Mouse (Mus musculus) embryonic facial prominence, embryonic 13.5 days (tissue): Measurements from ENCODE around the gene Rpusd3. TPM values are rescaled to one million over a fixed set of nuclear protein-coding genes. Genes with fewer than 3 reads are reported as not detected.

Source experiments
- ATAC-seq: fragments of 200-750 bp; cut with Nextera tagmentation; 2 replicates; pipeline ENCODE4 v1.8.0; 2017; ENCODE audit warnings: low read depth; ENCODE audit not compliant: insufficient number of reproducible peaks, insufficient read depth, low FRiP score, low TSS enrichment
- H3K27ac ChIP-seq: fragments of 300-500 bp; sonication (generic); 2 replicates; pipeline ENCODE4 v1.5.1; 2015; ENCODE audit warnings: moderate library complexity, mild to moderate bottlenecking, inconsistent platforms
- H3K27me3 ChIP-seq: fragments of 300-500 bp; sonication (generic); 2 replicates; pipeline ENCODE4 v1.6.1; 2015; ENCODE audit warnings: mild to moderate bottlenecking, inconsistent platforms
- H3K36me3 ChIP-seq: fragments of 300-500 bp; sonication (generic); 2 replicates; pipeline ENCODE4 v1.6.1; 2015; ENCODE audit warnings: mild to moderate bottlenecking, inconsistent platforms
- H3K4me1 ChIP-seq: fragments of 300-500 bp; sonication (generic); 2 replicates; pipeline ENCODE4 v1.6.1; 2015; ENCODE audit warnings: inconsistent platforms
- H3K4me2 ChIP-seq: fragments of 300-500 bp; sonication (generic); 2 replicates; pipeline ENCODE4 v1.6.1; 2015; ENCODE audit warnings: moderate library complexity, mild to moderate bottlenecking, inconsistent platforms
- H3K4me3 ChIP-seq: fragments of 300-500 bp; sonication (generic); 2 replicates; pipeline ENCODE4 v1.5.1; 2015; ENCODE audit warnings: mild to moderate bottlenecking, inconsistent platforms
- H3K9ac ChIP-seq: fragments of 300-500 bp; sonication (generic); 2 replicates; pipeline ENCODE4 v1.6.1; 2015; ENCODE audit warnings: mild to moderate bottlenecking, inconsistent platforms
- H3K9me3 ChIP-seq: fragments of 300-500 bp; sonication (generic); 2 replicates; pipeline ENCODE4 v1.6.1; 2016; ENCODE audit warnings: inconsistent platforms
- WGBS: fragments of 180-500 bp; shearing (Covaris S2); methylation state at CpG from one replicate; pipeline ENCODE4 v1.1.7; 2015; ENCODE audit warnings: mixed read lengths; 5-methylcytosine and 5-hydroxymethylcytosine counted together
- polyA plus RNA-seq: library from polyadenylated mRNA; unstranded; fragments of >200 nt; fragmentation: Nextera tagmentation; extraction: Ambion mirVana; gene quantifications from 2 replicates; pipeline ENCODE4 v1.2.1, GENCODE M21; 2015

Rpusd3 gene
- polyA plus RNA-seq, 1 experiment from 2014 or later = 32.1 TPM

DNA sequence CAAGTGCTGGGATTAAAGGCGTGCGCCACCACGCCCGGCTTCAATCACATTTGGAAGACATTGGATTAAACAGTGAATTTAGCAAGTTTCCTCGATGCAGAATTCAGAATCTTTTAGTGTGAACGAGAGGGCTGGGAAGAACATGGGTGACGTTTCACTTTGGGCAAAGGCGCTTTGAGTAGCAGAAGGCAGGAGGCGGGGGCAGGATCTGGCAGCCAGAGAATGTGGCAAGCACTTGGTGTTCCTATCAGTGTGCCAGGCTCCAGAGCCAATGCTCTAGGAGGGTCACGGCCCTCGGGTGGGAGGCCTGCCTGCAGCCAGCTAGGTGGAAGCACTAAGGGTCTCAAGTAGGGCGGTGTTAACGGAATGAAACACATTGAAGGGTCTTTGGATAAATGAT is 17.0 kb downstream of the Rpusd3 start:
- Histone ChIP-seq H3K4me3 (no peak overlapping the region), H3K9ac (no peak overlapping the region), H3K27me3 (no peaks in the 10 kb centered on the region), H3K4me2 (no peak overlapping the region), H3K9me3 (no peaks in the 10 kb centered on the region), H3K36me3 (peaks cover 5% of the 10 kb centered on the region; the same call in 1 of the 2 replicates), H3K4me1 (no peaks in the 10 kb centered on the region), H3K27ac (no peak overlapping the region)
- no peak for ATAC-seq
- WGBS = 93% methylated on average over 13 of the region's 13 CpGs

DNA sequence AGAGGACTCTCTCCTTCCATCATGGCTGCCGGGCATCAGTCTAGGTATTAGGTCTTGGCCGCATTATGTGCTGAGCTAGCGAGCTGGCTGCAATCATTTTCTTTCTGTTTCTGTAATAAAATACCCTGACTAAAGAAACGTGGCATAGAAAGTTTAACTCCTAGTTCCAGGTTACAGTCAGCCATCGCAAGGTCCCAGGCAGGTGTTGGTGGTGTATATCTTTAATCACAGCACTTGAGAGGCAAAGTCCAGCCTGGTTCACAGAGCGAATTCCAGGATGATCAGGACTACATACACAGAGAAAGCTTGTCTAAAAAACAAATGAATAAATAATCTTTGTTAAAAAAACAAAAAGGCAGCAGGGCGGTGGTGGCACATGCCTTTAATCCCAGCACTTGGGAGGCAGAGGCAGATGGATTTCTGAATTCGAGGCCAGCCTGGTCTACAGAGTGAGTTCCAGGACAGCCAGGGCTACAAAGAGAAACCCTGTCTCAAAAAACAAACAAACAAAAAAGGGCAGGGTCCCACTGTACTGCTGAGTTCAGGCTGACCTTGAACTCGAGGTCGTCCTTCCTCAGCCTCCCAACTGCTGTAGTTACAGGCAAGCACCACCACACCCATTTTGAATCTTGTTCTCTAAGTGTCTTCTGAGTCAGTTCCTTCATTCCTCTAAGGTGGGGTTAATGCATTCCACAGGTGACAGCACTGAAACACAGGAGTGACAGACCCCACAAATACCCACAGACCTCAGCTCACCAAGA is 22.7 kb downstream of the Rpusd3 start:
- 85% methylated on average over 10 of the region's 10 CpGs for WGBS
- Histone ChIP-seq H3K4me1 (peaks cover 12% of the 10 kb centered on the region), H3K27me3 (0 out of 2 replicates have a peak, but pooled peaks cover under 1% of the 10 kb centered on the region), H3K4me2 (no peak overlapping the region), H3K4me3 (no peak overlapping the region), H3K27ac (no peak overlapping the region), H3K36me3 (peaks cover 11% of the 10 kb centered on the region), H3K9me3 (no peaks in the 10 kb centered on the region), H3K9ac (no peak overlapping the region)
- no peak for ATAC-seq

DNA sequence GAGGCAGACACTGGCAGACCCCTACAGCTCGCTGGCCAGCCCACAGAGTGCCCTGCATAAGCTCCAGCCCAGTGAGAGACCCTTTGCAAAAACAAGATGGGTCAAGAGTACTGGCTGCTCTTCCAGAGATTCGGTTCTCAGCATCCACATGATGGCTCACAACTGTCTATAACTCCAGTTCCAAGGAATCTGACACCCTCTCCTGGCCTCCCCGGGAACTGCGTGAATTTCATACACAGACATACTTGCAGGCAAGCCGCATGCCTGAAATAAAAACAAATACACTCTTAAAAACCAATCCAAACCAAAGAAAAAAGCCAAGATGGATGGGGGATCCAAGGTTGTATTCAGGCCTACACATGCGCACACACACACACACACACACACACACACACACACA is 23.6 kb downstream of the Rpusd3 start:
- H3K4me1 ChIP-seq = peaks cover 14% of the 10 kb centered on the region
- 93% methylated on average over 6 of the region's 6 CpGs for whole genome bisulfite sequencing
- no peak for ATAC-seq
- no peaks in the 10 kb centered on the region for H3K9me3 ChIP-seq
- no peak overlapping the region for H3K4me2 ChIP-seq
- H3K9ac ChIP-seq = no peak overlapping the region
- no peak overlapping the region for H3K27ac ChIP-seq
- 0 out of 2 replicates have a peak, but pooled peaks cover 3% of the 10 kb centered on the region for H3K27me3 ChIP-seq
- no peak overlapping the region for H3K4me3 ChIP-seq
- peaks cover 17% of the 10 kb centered on the region for H3K36me3 ChIP-seq

DNA sequence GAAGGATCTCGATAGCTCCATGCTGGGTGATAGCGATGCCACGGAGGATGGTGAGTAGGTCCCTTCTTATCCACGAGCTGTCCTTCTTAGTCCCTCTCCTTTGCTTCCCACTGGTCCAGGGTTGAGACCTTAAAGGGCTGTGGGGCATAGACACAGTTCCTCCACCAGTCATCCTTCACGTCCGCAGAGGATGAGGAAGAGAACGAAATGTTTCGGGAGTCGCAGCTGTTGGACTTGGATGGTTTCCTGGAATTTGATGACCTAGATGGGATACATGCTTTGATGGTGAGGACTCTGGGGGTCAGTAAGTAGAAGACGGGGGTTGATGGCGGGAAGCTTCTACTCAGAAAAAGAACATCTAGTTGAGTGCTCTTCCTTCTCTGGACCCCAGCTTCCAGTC is 24.3 kb downstream of the Rpusd3 start:
- 94% methylated on average over 11 of the region's 11 CpGs for WGBS
- no peak for ATAC-seq

DNA sequence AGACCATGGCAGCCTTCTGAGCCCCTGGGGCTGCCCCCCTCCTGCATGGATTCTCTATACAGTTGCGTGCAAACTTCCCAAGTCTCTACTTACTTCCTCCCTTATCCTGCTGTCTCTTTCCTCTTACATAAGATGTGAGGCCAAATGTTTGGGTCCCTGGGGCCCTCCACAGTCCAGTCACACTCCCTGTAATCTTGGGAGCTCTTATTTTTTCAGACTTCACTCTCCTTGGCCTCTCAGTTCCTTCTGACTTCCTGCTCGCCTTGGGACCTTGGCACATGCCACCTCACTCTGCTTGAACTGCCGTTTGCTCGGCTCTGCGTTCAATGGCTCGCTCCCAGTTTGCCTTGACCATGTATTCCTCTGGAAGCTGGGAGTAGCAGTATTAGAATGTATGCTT is 25.2 kb downstream of the Rpusd3 start:
- 0 out of 2 replicates have a peak, but pooled peaks cover 3% of the 10 kb centered on the region for H3K27me3 ChIP-seq
- H3K4me2 ChIP-seq = no peak overlapping the region
- 86% methylated on average over 6 of the region's 6 CpGs for WGBS
- 0 out of 2 replicates have a peak overlapping the region, but pooled peaks have one; percentile 2 for H3K9ac ChIP-seq
- peaks cover 32% of the 10 kb centered on the region for H3K36me3 ChIP-seq
- ATAC-seq = no peak
- H3K27ac ChIP-seq = no peak overlapping the region
- no peak overlapping the region for H3K4me3 ChIP-seq
- no peaks in the 10 kb centered on the region for H3K9me3 ChIP-seq
- peaks cover 21% of the 10 kb centered on the region for H3K4me1 ChIP-seq

More for the DNA sequence above, 24.3 kb downstream of the Rpusd3 start:
- 0 out of 2 replicates have a peak, but pooled peaks cover 3% of the 10 kb centered on the region for H3K27me3 ChIP-seq
- peaks cover 18% of the 10 kb centered on the region for H3K4me1 ChIP-seq
- no peak overlapping the region for H3K4me3 ChIP-seq
- no peak overlapping the region for H3K27ac ChIP-seq
- peaks cover 24% of the 10 kb centered on the region for H3K36me3 ChIP-seq
- H3K9ac ChIP-seq = no peak overlapping the region
- H3K4me2 ChIP-seq = no peak overlapping the region
- no peaks in the 10 kb centered on the region for H3K9me3 ChIP-seq

DNA sequence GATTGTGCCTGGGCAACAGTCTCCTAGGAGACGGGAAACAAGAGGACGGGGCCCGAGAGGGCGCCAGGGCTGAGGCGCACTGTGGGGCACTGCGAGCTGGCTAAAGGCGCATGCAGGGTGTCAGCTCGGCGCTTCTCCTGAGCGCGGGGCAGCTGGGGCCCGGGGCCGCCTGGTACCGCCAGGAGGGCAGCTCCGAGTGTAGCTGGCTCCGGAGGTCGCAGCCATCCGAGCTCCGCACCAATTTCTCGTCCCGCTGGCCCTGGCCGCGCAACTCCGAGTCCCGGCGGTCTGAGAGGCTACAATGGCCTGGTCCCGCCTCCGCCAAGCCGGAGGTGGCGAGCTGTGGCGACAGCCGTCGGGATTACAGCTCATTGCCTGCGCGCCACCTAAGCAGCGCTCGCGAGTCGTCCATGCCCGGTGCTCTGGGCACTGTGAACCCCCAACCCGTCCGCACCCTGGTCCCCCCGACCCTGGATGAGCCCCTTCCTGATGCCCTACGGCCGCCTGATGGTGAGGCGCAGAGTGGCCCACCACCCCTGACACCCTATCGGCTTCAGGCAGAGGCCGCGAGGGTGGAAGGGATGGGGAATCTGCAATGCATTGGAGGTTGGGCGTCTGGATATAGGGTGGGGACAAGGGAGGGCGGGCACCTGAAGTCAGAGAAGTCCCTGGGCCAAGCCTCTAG is 26.6 kb downstream of the Rpusd3 start:
- under 1% methylated on average over 51 of the region's 51 CpGs for WGBS
- Histone ChIP-seq H3K27ac (peak overlapping the region; percentile 28; the same call in 1 of the 2 replicates), H3K4me2 (peak overlapping the region; percentile 92)

DNA sequence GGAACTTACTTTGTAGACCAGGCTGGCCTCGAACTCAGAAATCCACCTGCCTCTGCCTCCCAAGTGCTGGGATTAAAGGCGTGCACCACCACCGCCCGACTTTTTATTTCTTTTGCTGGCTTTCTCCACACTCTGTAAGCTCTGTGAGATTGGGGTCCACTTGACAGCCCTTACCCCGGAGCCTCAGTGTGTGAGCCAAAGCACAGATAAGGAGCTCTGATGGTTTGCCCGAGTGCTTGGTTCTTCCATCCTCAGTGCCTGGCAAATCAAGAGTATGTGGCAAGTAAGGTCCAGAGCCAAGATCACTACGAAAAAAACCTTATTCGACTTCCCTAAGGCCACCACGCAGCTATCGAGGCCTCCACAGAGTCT is 27.1 kb downstream of the Rpusd3 start:
- 29% methylated on average over 10 of the region's 10 CpGs for WGBS
- peak overlapping the region; percentile 92 for H3K4me2 ChIP-seq
- H3K4me1 ChIP-seq = peaks cover 21% of the 10 kb centered on the region
- peak overlapping the region; percentile 78 for H3K9ac ChIP-seq
- peak overlapping the region; percentile 28; the same call in 1 of the 2 replicates for H3K27ac ChIP-seq
- ATAC-seq = 0 out of 2 replicates have a peak, but pooled peaks have one; percentile 8
- 0 out of 2 replicates have a peak, but pooled peaks cover 3% of the 10 kb centered on the region for H3K27me3 ChIP-seq
- H3K4me3 ChIP-seq = peak overlapping the region; percentile 52
- peaks cover 50% of the 10 kb centered on the region for H3K36me3 ChIP-seq
- no peaks in the 10 kb centered on the region for H3K9me3 ChIP-seq

More for the DNA sequence above, 26.6 kb downstream of the Rpusd3 start:
- peak overlapping the region; percentile 52 for H3K4me3 ChIP-seq
- no peaks in the 10 kb centered on the region for H3K9me3 ChIP-seq
- ATAC-seq = 0 out of 2 replicates have a peak, but pooled peaks have one; percentile 52
- peaks cover 21% of the 10 kb centered on the region for H3K4me1 ChIP-seq
- H3K9ac ChIP-seq = peak overlapping the region; percentile 78
- 0 out of 2 replicates have a peak, but pooled peaks cover 3% of the 10 kb centered on the region for H3K27me3 ChIP-seq
- H3K36me3 ChIP-seq = peaks cover 46% of the 10 kb centered on the region

DNA sequence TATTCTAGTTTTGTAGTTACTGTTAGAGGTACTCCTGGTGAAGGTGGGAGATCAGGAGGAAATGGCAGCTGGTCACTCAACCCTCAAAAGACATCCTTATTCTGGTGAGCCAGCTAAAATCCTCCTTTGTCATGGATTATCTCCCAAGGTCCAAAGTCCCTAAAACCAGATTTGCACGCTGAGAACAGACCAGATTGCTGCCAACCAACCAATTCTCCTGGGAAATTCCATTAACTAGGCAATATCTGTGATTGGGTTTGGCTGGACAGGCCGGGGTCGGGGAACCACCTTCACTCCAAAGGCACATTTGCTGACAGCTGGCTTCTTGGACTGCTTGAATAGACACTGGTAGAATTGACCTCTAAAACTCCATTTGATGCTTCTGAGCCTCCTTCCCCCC is 28.4 kb downstream of the Rpusd3 start:
- Histone ChIP-seq H3K27me3 (0 out of 2 replicates have a peak, but pooled peaks cover 3% of the 10 kb centered on the region), H3K4me3 (no peak overlapping the region), H3K4me2 (no peak overlapping the region), H3K27ac (no peak overlapping the region), H3K36me3 (peaks cover 52% of the 10 kb centered on the region), H3K4me1 (peaks cover 21% of the 10 kb centered on the region), H3K9me3 (no peaks in the 10 kb centered on the region), H3K9ac (no peak overlapping the region)
- ATAC-seq = no peak
- WGBS = 88% methylated on average over 3 of the region's 3 CpGs

DNA sequence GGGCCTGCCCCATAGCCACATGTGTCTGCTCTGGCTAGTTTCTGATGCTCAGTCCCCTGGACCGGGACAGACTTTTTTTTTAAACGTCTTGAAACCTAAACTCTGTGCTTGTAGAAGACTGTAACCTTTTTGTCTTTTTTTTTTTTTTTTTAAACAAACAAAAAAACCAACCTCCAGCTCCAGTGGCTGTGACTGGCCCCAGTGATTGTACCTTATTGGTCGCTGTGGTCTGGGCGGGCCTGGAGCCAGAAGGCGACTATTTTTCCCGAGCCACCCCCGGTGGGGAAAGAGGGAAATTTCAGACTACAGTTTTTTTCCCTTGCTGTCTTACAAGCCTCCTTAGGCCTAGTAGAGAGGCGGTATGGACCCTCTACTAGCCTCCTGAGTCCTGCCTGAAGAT is 30.2 kb downstream of the Rpusd3 start, which contains the start of gene Ttll3:
TSS of gene Ttll3 (plus strand) at position 301 of the 400 bp plus-strand sequence.
- Histone ChIP-seq H3K9me3 (no peaks in the 10 kb centered on the region), H3K4me3 (no peak within 1 kb of the TSS), H3K36me3 (peaks cover 62% of the 10 kb centered on the region), H3K4me1 (peaks cover 21% of the 10 kb centered on the region), H3K27me3 (0 out of 2 replicates have a peak, but pooled peaks cover 3% of the 10 kb centered on the region), H3K4me2 (no peak within 1 kb of the TSS), H3K27ac (peak within 1 kb of the TSS; percentile 16; the same call in 1 of the 2 replicates), H3K9ac (no peak within 1 kb of the TSS)
- no peak for ATAC-seq
- WGBS = 64% methylated on average over 8 of the region's 8 CpGs

DNA sequence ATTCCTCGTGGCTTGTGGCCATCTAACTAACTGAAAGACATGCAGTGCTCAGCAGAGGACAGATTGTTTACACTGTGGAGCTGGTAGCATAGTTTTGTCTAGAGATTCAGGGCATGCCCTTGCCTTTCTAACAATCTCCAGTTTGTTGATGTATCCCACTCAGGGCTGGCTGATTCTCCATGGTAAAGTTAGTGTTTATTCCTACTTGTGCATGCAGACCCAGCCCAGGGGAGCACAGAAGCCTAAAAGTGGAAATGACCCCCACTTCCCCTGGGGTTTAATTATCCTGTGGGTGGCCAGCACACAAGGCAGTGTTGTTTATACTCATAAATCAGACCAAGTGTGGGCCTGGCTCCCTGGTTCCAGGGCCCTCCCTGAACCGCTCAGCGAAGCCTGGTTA is 33.1 kb downstream of the Rpusd3 start:
- H3K9ac ChIP-seq = no peak overlapping the region
- H3K36me3 ChIP-seq = peaks cover 90% of the 10 kb centered on the region
- no peak overlapping the region for H3K4me3 ChIP-seq
- no peak for ATAC-seq
- no peaks in the 10 kb centered on the region for H3K27me3 ChIP-seq
- H3K4me1 ChIP-seq = 0 out of 2 replicates have a peak, but pooled peaks cover 8% of the 10 kb centered on the region
- no peaks in the 10 kb centered on the region for H3K9me3 ChIP-seq
- H3K27ac ChIP-seq = no peak overlapping the region
- 85% methylated on average over 3 of the region's 3 CpGs for WGBS
- no peak overlapping the region for H3K4me2 ChIP-seq

DNA sequence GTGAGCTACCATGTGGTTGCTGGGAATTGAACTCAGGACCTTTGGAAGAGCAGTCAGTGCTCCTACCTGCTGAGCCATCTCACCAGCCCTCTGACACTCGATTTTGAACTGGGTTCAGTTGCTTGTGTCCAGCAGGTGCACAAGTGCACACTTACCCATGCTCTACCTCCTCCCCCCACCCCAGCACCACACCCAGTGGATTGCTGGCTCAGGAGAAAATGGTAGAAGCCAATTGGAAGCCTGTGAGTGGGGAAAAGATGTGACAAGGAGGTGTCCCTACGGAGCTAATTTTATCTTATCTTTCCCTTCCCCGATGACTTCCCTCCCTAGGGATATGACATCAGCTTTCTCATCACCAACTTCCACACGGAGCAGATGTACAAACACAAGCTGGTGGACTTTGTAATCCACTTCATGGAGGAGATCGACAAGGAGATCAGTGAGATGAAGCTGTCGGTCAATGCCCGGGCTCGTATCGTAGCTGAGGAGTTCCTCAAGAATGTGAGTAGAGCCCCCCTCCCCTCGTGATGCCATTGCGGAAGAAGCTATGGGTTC is 33.9 kb downstream of the Rpusd3 start:
- 0 out of 2 replicates have a peak, but pooled peaks cover 7% of the 10 kb centered on the region for H3K4me1 ChIP-seq
- 90% methylated on average over 11 of the region's 11 CpGs for WGBS
- no peak overlapping the region for H3K27ac ChIP-seq
- H3K4me3 ChIP-seq = no peak overlapping the region
- no peaks in the 10 kb centered on the region for H3K27me3 ChIP-seq
- no peak overlapping the region for H3K4me2 ChIP-seq
- ATAC-seq = no peak
- H3K9me3 ChIP-seq = no peaks in the 10 kb centered on the region
- peaks cover 90% of the 10 kb centered on the region for H3K36me3 ChIP-seq
- no peak overlapping the region for H3K9ac ChIP-seq
